In genomic region chr5:20241523-20241922, GRCm38 (mm10) we compare ENCODE assay signal across 20 mouse cellular contexts.
"Had no signal": no experiment of that assay in that cellular context is flagged by ENCODE, and none has a peak within 500 bp of the region (broad histone marks: within the 10 kb centered on the region; RNA-seq: fewer than 3 reads in every experiment).

No protein-coding gene starts in this region.

- H3K27ac ChIP-seq: hindbrain, embryonic 15.5 days; kidney, embryonic 15.5 days; limb, embryonic 12.5 days; limb, embryonic 15.5 days; lung, embryonic 15.5 days; midbrain, embryonic 10.5 days; midbrain, embryonic 13.5 days; stomach, postnatal 0 days had no signal

- H3K4me2 ChIP-seq: hindbrain, embryonic 15.5 days; kidney, embryonic 15.5 days; limb, embryonic 12.5 days; limb, embryonic 15.5 days; lung, embryonic 15.5 days; midbrain, embryonic 13.5 days had no signal

- H3K36me3 ChIP-seq: hindbrain, embryonic 15.5 days; kidney, embryonic 15.5 days; limb, embryonic 12.5 days; limb, embryonic 15.5 days; lung, embryonic 15.5 days; midbrain, embryonic 10.5 days; midbrain, embryonic 13.5 days had no signal

- H3K4me1 ChIP-seq: hindbrain, embryonic 15.5 days; kidney, embryonic 15.5 days; limb, embryonic 12.5 days; limb, embryonic 15.5 days; lung, embryonic 15.5 days; megakaryocyte, embryonic 14.5 days; midbrain, embryonic 10.5 days; midbrain, embryonic 13.5 days had no signal

- DNase-seq: kidney, adult 11 months; kidney, postnatal 14 days; kidney, postnatal 4 days; left cerebral cortex, postnatal 4 days; lung, adult 18-20 months; lung, postnatal 10 days; lung, postnatal 36 days; thymus, adult 2 months; thymus, postnatal 14 days; thymus, postnatal 4 days had no signal

- H3K27me3 ChIP-seq: hindbrain, embryonic 15.5 days; kidney, embryonic 15.5 days; limb, embryonic 12.5 days; limb, embryonic 15.5 days; lung, embryonic 15.5 days; megakaryocyte, embryonic 14.5 days; midbrain, embryonic 13.5 days had no signal

- H3K9ac ChIP-seq: hindbrain, embryonic 15.5 days; kidney, embryonic 15.5 days; limb, embryonic 12.5 days; limb, embryonic 15.5 days; lung, embryonic 15.5 days; midbrain, embryonic 13.5 days had no signal

- H3K9me3 ChIP-seq: hindbrain, embryonic 15.5 days; kidney, embryonic 15.5 days; limb, embryonic 12.5 days; limb, embryonic 15.5 days; lung, embryonic 15.5 days; midbrain, embryonic 10.5 days; midbrain, embryonic 13.5 days had no signal

- H3K4me3 ChIP-seq: hindbrain, embryonic 15.5 days; kidney, embryonic 15.5 days; limb, embryonic 12.5 days; limb, embryonic 15.5 days; lung, embryonic 15.5 days; megakaryocyte, embryonic 14.5 days; midbrain, embryonic 10.5 days; midbrain, embryonic 13.5 days had no signal

- ATAC-seq: midbrain, embryonic 13.5 days; midbrain, embryonic 16.5 days had no signal
